Mouse (Mus musculus) heart, embryonic 11.5 days (tissue): Measurements from ENCODE around the gene Pdpk1. TPM values are rescaled to one million over a fixed set of nuclear protein-coding genes. Genes with fewer than 3 reads are reported as not detected.
A peak's percentile ranks its signal among the peaks of the same experiment; 100 is the strongest.
"Not testable (repeated sequence)": the region's sequence is repeated elsewhere in the genome, so short reads cannot be mapped to it uniquely, and the experiment has no call there.

Experiments
- ATAC-seq: fragments of 200-750 bp; cut with Nextera tagmentation; replicated peaks from 2 replicates; pipeline ENCODE4 v1.8.0; 2017; ENCODE audit warnings: moderate library complexity; ENCODE audit not compliant: insufficient number of reproducible peaks, low FRiP score, low TSS enrichment
- H3K27ac ChIP-seq: fragments of 300-500 bp; sonication (generic); 2 replicates; pipeline ENCODE4 v1.5.1; 2014; ENCODE audit warnings: mild to moderate bottlenecking, low read depth, low read length
- H3K27me3 ChIP-seq: fragments of 300-500 bp; sonication (generic); 2 replicates; pipeline ENCODE4 v1.6.1; 2014; ENCODE audit warnings: mild to moderate bottlenecking, low read length, mixed read lengths; ENCODE audit not compliant: control insufficient read depth, insufficient read depth
- H3K36me3 ChIP-seq: fragments of 300-500 bp; sonication (generic); 2 replicates; pipeline ENCODE4 v1.6.1; 2014; ENCODE audit warnings: mild to moderate bottlenecking, low read length, moderate library complexity, mixed read lengths; ENCODE audit not compliant: control insufficient read depth, insufficient read depth
- H3K4me1 ChIP-seq: fragments of 300-500 bp; sonication (generic); 2 replicates; pipeline ENCODE4 v1.6.1; 2014; ENCODE audit warnings: low read length; ENCODE audit not compliant: control insufficient read depth, insufficient read depth
- H3K4me2 ChIP-seq: fragments of 300-500 bp; sonication (generic); 2 replicates; pipeline ENCODE4 v1.6.1; 2014; ENCODE audit warnings: mild to moderate bottlenecking, moderate library complexity
- H3K4me3 ChIP-seq: fragments of 300-500 bp; sonication (generic); 2 replicates; pipeline ENCODE4 v1.5.1; 2014; ENCODE audit warnings: low read depth, low read length
- H3K9ac ChIP-seq: fragments of 300-500 bp; sonication (generic); 2 replicates; pipeline ENCODE4 v1.6.1; 2014; ENCODE audit warnings: mild to moderate bottlenecking, low read depth, low read length, moderate library complexity
- H3K9me3 ChIP-seq: fragments of 300-500 bp; sonication (generic); replicated peaks from 2 replicates; pipeline ENCODE4 v1.6.1; 2016; ENCODE audit warnings: low read length; ENCODE audit not compliant: control insufficient read depth
- WGBS: fragments of 180-500 bp; shearing (Covaris S2); extraction: QIAGEN DNeasy Blood & Tissue Kit; methylation state at CpG from one replicate; pipeline ENCODE4 v1.1.7; 2014; ENCODE audit not compliant: insufficient replicate concordance; 5-methylcytosine and 5-hydroxymethylcytosine counted together
- polyA plus RNA-seq: library from polyadenylated mRNA; unstranded; fragments of >200 nt; fragmentation: Nextera tagmentation; extraction: Ambion mirVana; gene quantifications from 2 replicates; pipeline ENCODE4 v1.2.1, GENCODE M21; 2014

Gene Pdpk1
- polyA plus RNA-seq, 1 experiment from 2014 or later, result 45.2 TPM

DNA sequence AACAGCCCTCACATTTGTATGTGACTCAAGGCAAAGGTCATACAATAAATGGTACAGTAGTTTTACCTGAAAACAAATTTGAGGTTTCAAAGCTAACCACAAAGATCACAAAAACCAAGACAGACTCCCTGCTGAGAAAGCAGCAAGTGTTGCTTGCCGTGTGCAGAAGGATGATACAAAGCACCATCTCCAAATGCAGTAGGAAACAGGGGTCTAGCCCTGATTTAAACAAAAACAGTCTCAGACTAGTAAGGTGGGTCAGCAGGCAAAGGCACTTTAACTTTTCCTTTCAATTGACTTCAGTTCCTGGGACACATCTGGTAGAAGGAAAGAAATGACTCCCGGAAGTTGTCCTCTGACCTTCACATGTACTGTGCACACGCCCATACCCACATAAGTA, 23.9 kb downstream of the Pdpk1 start:
- Histone ChIP-seq H3K9me3 (no peaks in the 10 kb centered on the region), H3K4me2 (no peak overlapping the region), H3K36me3 (no peaks in the 10 kb centered on the region), H3K27me3 (no peaks in the 10 kb centered on the region), H3K27ac (no peak overlapping the region), H3K4me3 (no peak overlapping the region), H3K9ac (no peak overlapping the region), H3K4me1 (no peaks in the 10 kb centered on the region)
- WGBS, result 77% methylated on average over 3 of the region's 3 CpGs
- ATAC-seq, result no peak

DNA sequence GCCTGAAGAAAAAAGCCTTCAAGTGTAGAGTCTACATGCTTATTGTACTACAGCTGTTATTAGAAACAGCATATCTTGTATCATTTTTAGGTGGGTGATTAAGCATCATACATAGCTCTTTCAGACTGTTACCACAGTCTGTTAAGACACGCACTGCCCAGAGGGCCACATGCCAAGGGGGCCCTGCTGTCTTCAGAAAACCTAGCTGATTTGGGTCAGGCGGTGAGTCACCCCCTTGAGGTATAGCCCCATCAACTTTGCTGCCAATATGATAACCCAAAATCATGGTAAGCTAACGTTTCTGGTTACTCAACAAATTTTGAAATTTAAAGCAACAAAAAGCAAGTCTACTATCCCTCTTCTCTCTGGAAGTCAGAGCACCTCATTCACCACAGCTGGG, 31.3 kb downstream of the Pdpk1 start:
- Histone ChIP-seq H3K9ac (no peak overlapping the region), H3K27me3 (no peaks in the 10 kb centered on the region), H3K9me3 (no peaks in the 10 kb centered on the region), H3K36me3 (no peaks in the 10 kb centered on the region), H3K27ac (no peak overlapping the region), H3K4me1 (no peaks in the 10 kb centered on the region), H3K4me3 (no peak overlapping the region), H3K4me2 (no peak overlapping the region)
- ATAC-seq, result no peak
- 79% methylated on average over 3 of the region's 3 CpGs for WGBS

DNA sequence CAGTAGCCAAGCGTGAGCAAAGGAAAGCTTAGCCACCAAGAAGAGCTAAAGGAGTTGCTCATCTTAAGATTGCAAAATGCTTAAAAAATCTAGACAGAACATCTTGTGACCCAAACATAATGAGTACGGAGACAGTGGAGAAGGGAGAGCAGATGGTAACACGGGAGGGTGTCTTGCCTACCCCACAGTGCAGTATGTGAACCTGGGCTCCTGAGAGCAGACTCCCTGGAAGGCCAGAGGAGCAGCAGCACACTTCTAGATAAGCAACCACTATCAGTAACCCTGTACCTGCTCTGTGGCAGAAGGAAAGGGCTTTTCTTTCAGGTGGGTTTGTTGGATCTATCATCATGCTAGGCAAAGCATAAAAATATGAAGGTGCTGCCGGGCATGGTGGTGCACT, 37.7 kb downstream of the Pdpk1 start:
- no peak for ATAC-seq
- no peak overlapping the region for H3K4me3 ChIP-seq
- no peaks in the 10 kb centered on the region for H3K36me3 ChIP-seq
- no peak overlapping the region for H3K4me2 ChIP-seq
- no peaks in the 10 kb centered on the region for H3K9me3 ChIP-seq
- H3K4me1 ChIP-seq, result no peaks in the 10 kb centered on the region
- H3K27me3 ChIP-seq, result no peaks in the 10 kb centered on the region
- WGBS, result 78% methylated on average over 4 of the region's 4 CpGs
- H3K9ac ChIP-seq, result no peak overlapping the region
- H3K27ac ChIP-seq, result no peak overlapping the region

DNA sequence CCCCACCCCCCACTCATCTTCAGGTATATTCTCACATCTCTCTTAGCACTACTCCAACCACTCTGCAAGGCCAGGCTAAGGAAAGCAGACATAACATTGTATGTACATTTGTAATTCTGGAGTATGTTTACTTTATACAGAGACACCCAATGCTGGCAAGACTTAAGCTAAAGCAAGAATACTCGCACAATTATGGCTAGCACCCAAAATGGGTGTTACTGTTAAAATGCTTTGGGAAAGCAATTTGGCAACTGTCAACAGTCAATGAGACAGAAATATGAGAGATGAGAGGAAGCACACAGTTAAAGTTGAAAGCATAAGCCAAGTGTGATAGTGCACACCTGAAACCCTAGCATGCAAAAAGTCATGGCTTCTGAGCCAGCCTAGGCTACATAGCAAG, 39.5 kb downstream of the Pdpk1 start:
- Histone ChIP-seq H3K36me3 (no peaks in the 10 kb centered on the region), H3K27me3 (no peaks in the 10 kb centered on the region), H3K4me1 (no peaks in the 10 kb centered on the region), H3K4me2 (no peak overlapping the region), H3K4me3 (no peak overlapping the region), H3K9me3 (no peaks in the 10 kb centered on the region), H3K9ac (no peak overlapping the region), H3K27ac (no peak overlapping the region)
- no peak for ATAC-seq
- 90% methylated on average over 1 of the region's 1 CpGs for WGBS

DNA sequence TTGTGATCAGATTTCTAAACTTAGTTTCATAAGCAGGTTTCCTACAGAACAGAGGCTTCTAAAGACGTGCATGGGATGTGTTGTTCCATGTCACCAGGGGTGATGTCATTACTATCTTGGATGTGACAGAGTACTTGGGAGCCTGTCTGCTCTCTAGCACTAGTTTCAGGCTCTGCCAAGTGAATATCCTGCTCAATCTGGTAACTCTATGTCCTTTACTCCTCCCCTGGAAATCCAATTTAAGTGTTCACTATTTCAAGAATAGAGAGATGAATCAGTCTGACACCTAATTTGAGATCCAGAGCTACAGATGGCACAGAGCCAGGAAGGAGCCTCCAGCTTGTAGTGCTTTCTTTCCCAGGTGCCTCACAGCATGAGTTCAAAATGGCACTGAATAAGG, 41.8 kb downstream of the Pdpk1 start:
- H3K4me1 ChIP-seq, result no peaks in the 10 kb centered on the region
- no peak overlapping the region for H3K4me3 ChIP-seq
- no peaks in the 10 kb centered on the region for H3K27me3 ChIP-seq
- H3K9me3 ChIP-seq, result no peaks in the 10 kb centered on the region
- ATAC-seq, result no peak
- WGBS, result 32% methylated on average over 1 of the region's 1 CpGs
- H3K4me2 ChIP-seq, result no peak overlapping the region
- no peak overlapping the region for H3K9ac ChIP-seq
- peak overlapping the region; percentile 15; the same call in 1 of the 2 replicates for H3K27ac ChIP-seq
- peaks cover 8% of the 10 kb centered on the region; the same call in 1 of the 2 replicates for H3K36me3 ChIP-seq

DNA sequence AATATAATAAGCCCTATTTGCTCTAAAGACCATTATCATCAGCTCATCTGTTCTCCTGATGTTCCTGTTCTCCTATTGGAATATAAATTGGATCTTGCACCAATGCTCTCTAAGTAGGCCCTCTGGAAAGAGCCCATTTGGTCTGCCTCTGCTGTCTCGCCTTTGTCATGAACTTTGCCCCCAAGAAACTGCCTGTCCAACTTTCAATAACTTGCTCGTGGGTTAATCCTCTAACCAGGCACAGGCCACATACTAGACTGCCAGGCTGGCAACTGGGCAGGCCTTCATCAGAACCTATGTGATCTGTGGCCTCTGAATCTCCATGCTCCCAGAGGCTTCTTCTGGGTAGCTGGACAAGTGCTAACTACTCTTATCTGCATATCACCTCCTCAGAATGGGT, 45.6 kb downstream of the Pdpk1 start:
- H3K36me3 ChIP-seq, result peaks cover 13% of the 10 kb centered on the region; the same call in 1 of the 2 replicates
- no peak overlapping the region for H3K27ac ChIP-seq
- no peaks in the 10 kb centered on the region for H3K27me3 ChIP-seq
- 90% methylated on average over 2 of the region's 2 CpGs for WGBS
- H3K4me3 ChIP-seq, result no peak overlapping the region
- no peaks in the 10 kb centered on the region for H3K9me3 ChIP-seq
- H3K4me2 ChIP-seq, result no peak overlapping the region
- no peaks in the 10 kb centered on the region for H3K4me1 ChIP-seq
- ATAC-seq, result no peak
- H3K9ac ChIP-seq, result no peak overlapping the region

DNA sequence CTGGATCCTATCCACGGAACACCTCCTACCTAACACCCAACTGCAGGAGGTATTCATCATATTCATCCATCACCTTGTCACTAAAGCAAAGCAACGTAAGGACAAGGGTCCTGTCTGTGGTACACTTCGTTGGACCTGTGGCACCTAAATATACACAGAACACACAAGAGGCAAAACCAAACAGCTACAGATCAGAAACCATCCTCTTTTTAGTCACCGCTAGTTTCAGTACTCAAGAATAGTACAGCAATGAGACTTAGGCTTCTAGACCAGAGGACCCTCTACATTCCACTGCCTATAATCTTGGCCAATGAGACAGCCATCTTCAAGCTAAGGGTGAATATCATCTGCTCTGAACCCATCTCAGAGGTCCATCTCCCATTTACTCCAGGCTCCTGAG, 52.4 kb downstream of the Pdpk1 start:
- Histone ChIP-seq H3K4me3 (no peak overlapping the region), H3K4me1 (no peaks in the 10 kb centered on the region), H3K9me3 (no peaks in the 10 kb centered on the region), H3K9ac (no peak overlapping the region), H3K27ac (no peak overlapping the region), H3K36me3 (peaks cover 9% of the 10 kb centered on the region; the same call in 1 of the 2 replicates), H3K4me2 (no peak overlapping the region), H3K27me3 (no peaks in the 10 kb centered on the region)
- 90% methylated on average over 4 of the region's 4 CpGs for WGBS
- ATAC-seq, result no peak

DNA sequence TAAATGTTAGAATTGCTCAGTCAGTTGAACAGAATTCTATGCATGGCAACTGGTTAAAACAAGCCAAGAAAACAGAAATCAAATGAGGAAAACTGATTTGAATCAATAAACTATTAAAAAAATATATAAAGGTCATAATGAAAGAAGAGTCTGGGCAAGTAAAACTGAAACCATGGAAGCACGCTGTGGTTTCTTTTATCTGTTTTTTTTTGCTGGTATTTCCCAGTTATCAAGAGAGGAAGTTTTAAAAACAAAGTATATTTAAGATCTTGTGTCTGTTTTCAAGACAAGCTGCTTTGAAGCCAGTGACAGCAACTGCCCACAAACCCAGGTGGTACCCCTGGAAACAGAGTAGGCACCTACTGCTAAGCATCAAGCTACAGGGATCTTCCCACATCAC, 60.1 kb downstream of the Pdpk1 start:
- H3K9ac ChIP-seq, result no peak overlapping the region
- H3K4me3 ChIP-seq, result no peak overlapping the region
- no peak overlapping the region for H3K4me2 ChIP-seq
- H3K27ac ChIP-seq, result no peak overlapping the region
- ATAC-seq, result no peak
- H3K4me1 ChIP-seq, result no peaks in the 10 kb centered on the region
- H3K27me3 ChIP-seq, result no peaks in the 10 kb centered on the region
- 89% methylated on average over 1 of the region's 1 CpGs for WGBS
- H3K9me3 ChIP-seq, result no peaks in the 10 kb centered on the region
- peaks cover 9% of the 10 kb centered on the region for H3K36me3 ChIP-seq

DNA sequence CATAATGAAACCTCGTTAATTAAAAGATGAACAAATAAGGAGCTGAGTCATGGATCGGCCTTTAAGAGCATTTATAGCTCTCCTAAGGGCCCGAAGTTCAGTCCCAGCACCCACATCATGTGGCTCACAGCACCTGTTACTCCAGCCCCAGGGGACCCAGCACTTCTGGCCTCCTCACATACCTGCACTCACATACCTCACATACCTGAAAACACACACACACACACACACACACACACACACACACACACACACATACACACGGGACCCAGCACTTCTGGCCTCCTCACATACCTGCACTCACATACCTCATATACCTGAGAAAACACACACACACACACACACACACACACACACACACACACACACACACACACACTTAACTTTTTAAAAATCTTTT, 64.3 kb downstream of the Pdpk1 start:
- H3K4me1 ChIP-seq, H3K4me2 ChIP-seq, H3K9me3 ChIP-seq, H3K36me3 ChIP-seq, H3K9ac ChIP-seq, ATAC-seq, H3K27ac ChIP-seq, H3K27me3 ChIP-seq, H3K4me3 ChIP-seq: not testable (repeated sequence)
- 85% methylated on average over 4 of the region's 4 CpGs for WGBS
